In genomic region chr8:24215510-24216138, GRCm38 (mm10) we compare ENCODE assay signal across 12 mouse cellular contexts.
DNase-seq lines count a peak whose midpoint lies in the region; ATAC-seq and TF ChIP-seq lines count a peak whose summit lies in the region.
"Had no signal": no experiment of that assay in that cellular context is flagged by ENCODE, and none has a peak within 500 bp of the region (broad histone marks: within the 10 kb centered on the region; RNA-seq: fewer than 3 reads in every experiment).

No protein-coding gene starts in this region.

- 54% methylated on average over 9 of the region's 9 CpGs for WGBS in heart, embryonic 15.5 days

- H3K4me1 ChIP-seq in heart, embryonic 15.5 days (replicated peaks), result peaks cover 18% of the 10 kb centered on the region
- H3K4me1 ChIP-seq: kidney, embryonic 15.5 days; liver, embryonic 15.5 days had no signal

- H3K27me3 ChIP-seq in heart, embryonic 15.5 days, result no peaks in the 10 kb centered on the region
- H3K27me3 ChIP-seq: kidney, embryonic 15.5 days; liver, embryonic 15.5 days had no signal

- intact Hi-C loops in gastrocnemius, adult 2 months (cut with DNase I), result no loop called here
- intact Hi-C loops in gastrocnemius, postnatal 14 days (cut with DNase I; ENCODE audit: low total_unique reads), result no loop called here

- no peak for DNase-seq in gastrocnemius, adult 2 months
- no peak for DNase-seq in gastrocnemius, postnatal 14 days
- DNase-seq in layer of hippocampus, adult 9-11 months, result peak; percentile 36
- no peak for DNase-seq in layer of hippocampus, postnatal 10 days (ENCODE audit: low spot score in 2 of 2)
- peak; percentile 8 to 26 for DNase-seq in CD8-positive naive resting alpha-beta T cell, adult 2 months (ENCODE audit: low read depth in 2 of 2, low spot score in 2 of 2)
- no peak for DNase-seq in testis, postnatal 14 days (ENCODE audit: low spot score)
- no peak for DNase-seq in B cell, adult 2 months
- DNase-seq: cerebellum, adult 18-20 months had no signal

- H3K4me2 ChIP-seq in heart, embryonic 15.5 days, result peak overlapping the region; percentile 6; the same call in 1 of the 2 replicates
- H3K4me2 ChIP-seq: kidney, embryonic 15.5 days; liver, embryonic 15.5 days had no signal

- no peaks in the 10 kb centered on the region for H3K9me3 ChIP-seq in heart, embryonic 15.5 days (replicated peaks)
- H3K9me3 ChIP-seq: kidney, embryonic 15.5 days; liver, embryonic 15.5 days had no signal

- no peak for ATAC-seq in heart, embryonic 15.5 days (replicated peaks; ENCODE audit: insufficient number of reproducible peaks, insufficient read depth, low FRiP score, low read depth)
- ATAC-seq: activated CD4-positive, CD25-positive, alpha-beta regulatory T cell, adult 4 months had no signal

- H3K36me3 ChIP-seq in heart, embryonic 15.5 days, result no peaks in the 10 kb centered on the region
- H3K36me3 ChIP-seq: kidney, embryonic 15.5 days; liver, embryonic 15.5 days had no signal

- no peak for TF ChIP-seq CTCF in gastrocnemius, adult 2 months (IDR thresholded peaks at IDR 0.05)

- no peak overlapping the region; the same call in 1 of the 2 replicates for H3K4me3 ChIP-seq in gastrocnemius, adult 2 months
- no peak overlapping the region; the same call in 1 of the 2 replicates for H3K4me3 ChIP-seq in heart, embryonic 15.5 days
- H3K4me3 ChIP-seq: kidney, embryonic 15.5 days; liver, embryonic 15.5 days had no signal

- H3K27ac ChIP-seq in gastrocnemius, adult 2 months, result peak overlapping the region; percentile 40; the same call in 1 of the 2 replicates
- peak overlapping the region; percentile 64 for H3K27ac ChIP-seq in heart, embryonic 15.5 days
- H3K27ac ChIP-seq: kidney, embryonic 15.5 days; liver, embryonic 15.5 days had no signal

- H3K9ac ChIP-seq in heart, embryonic 15.5 days, result no peak overlapping the region
- H3K9ac ChIP-seq: kidney, embryonic 15.5 days; liver, embryonic 15.5 days had no signal

Comparison
In these comparisons a context has a peak if more than half of its experiments do, and no peak if none do; other contexts are left out.
1. DNase-seq: peak in layer of hippocampus, adult 9-11 months (single experiment) and CD8-positive naive resting alpha-beta T cell, adult 2 months (2 of 2); none in gastrocnemius, adult 2 months (single experiment), gastrocnemius, postnatal 14 days (single experiment), layer of hippocampus, postnatal 10 days (0 of 2), testis, postnatal 14 days (single experiment) and B cell, adult 2 months (0 of 2).